Mouse (Mus musculus): ENCODE data around the gene Rfxap. TPM values are rescaled to one million over a fixed set of nuclear protein-coding genes. Genes with fewer than 3 reads are reported as not detected.

Rfxap gene
- polyA plus RNA-seq, 1 experiment: 20.8 TPM

- no peak for TF ChIP-seq POLR2A (IDR thresholded peaks at IDR 0.05; ENCODE audit: control insufficient read depth, low read depth, low read length)
- TF ChIP-seq CTCF (IDR thresholded peaks at IDR 0.05; ENCODE audit: control insufficient read depth, insufficient read depth, insufficient replicate concordance, low read depth, low read length): no peak
- H3K27me3 ChIP-seq (ENCODE audit: control insufficient read depth, insufficient read depth, low read length): no peaks in the 10 kb centered on the region
- H3K36me3 ChIP-seq (ENCODE audit: control insufficient read depth, insufficient read depth, low read length): no peaks in the 10 kb centered on the region
- H3K4me1 ChIP-seq (ENCODE audit: control insufficient read depth, insufficient read depth, low read length): peaks cover 8% of the 10 kb centered on the region
- no peak overlapping the region for H3K4me3 ChIP-seq (ENCODE audit: control insufficient read depth, low read depth, low read length)
- no peak overlapping the region for H3K27ac ChIP-seq (ENCODE audit: control insufficient read depth, insufficient read depth, low read depth, low read length)
Measured at GRCm38 (mm10) chr3:54791822-54792677, 15.5 kb downstream of the Rfxap start.

- no peak overlapping the region for H3K27ac ChIP-seq (ENCODE audit: control insufficient read depth, insufficient read depth, low read depth, low read length)
- TF ChIP-seq POLR2A (IDR thresholded peaks at IDR 0.05; ENCODE audit: control insufficient read depth, low read depth, low read length): no peak
- no peak for TF ChIP-seq CTCF (IDR thresholded peaks at IDR 0.05; ENCODE audit: control insufficient read depth, insufficient read depth, insufficient replicate concordance, low read depth, low read length)
Measured at GRCm38 (mm10) chr3:54790601-54791000, 17.0 kb downstream of the Rfxap start.

DNA sequence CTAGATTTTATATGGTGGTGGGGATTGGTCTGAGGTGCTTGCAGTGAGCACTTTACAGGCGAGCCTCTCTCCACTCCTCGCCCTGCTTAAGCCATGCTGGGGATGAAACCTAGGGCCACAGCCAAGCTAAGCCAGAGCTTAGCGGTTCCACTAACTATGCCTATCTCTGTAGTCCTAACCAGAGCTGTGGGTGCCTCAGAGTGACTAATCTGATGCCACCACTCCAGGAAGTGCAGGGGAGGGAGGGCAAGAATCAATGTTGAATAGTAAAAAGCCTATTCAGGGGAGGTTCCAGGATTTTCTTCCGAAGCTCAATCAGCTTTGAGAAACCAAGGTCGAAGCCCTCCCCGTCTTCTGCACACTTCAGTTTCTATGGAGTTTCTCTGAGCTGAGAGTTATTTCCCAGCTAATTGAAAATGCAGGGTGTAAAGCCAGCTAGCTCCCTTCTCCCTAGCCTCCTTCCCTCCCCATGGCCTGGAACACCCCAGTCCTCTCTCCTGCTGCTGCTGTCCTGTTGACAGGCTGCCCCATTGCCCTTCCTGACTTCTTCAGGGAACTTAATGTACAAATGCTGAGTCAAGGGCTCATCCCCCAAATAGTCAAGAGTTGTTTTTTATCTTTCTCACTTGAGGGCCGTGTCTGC is 31.5 kb downstream of the Rfxap start:
- TF ChIP-seq POLR2A (IDR thresholded peaks at IDR 0.05; ENCODE audit: control insufficient read depth, low read depth, low read length): no peak
- TF ChIP-seq CTCF (IDR thresholded peaks at IDR 0.05; ENCODE audit: control insufficient read depth, insufficient read depth, insufficient replicate concordance, low read depth, low read length): no peak
- Histone ChIP-seq H3K4me3 (ENCODE audit: control insufficient read depth, low read depth, low read length) (no peak overlapping the region), H3K4me1 (ENCODE audit: control insufficient read depth, insufficient read depth, low read length) (no peaks in the 10 kb centered on the region), H3K36me3 (ENCODE audit: control insufficient read depth, insufficient read depth, low read length) (no peaks in the 10 kb centered on the region), H3K27me3 (ENCODE audit: control insufficient read depth, insufficient read depth, low read length) (no peaks in the 10 kb centered on the region), H3K27ac (ENCODE audit: control insufficient read depth, insufficient read depth, low read depth, low read length) (no peak overlapping the region)

More at GRCm38 (mm10) chr3:54790601-54791000, 17.0 kb downstream of the Rfxap start:
- no peaks in the 10 kb centered on the region for H3K36me3 ChIP-seq (ENCODE audit: control insufficient read depth, insufficient read depth, low read length)
- no peak overlapping the region for H3K4me3 ChIP-seq (ENCODE audit: control insufficient read depth, low read depth, low read length)
- H3K4me1 ChIP-seq (ENCODE audit: control insufficient read depth, insufficient read depth, low read length): peaks cover 8% of the 10 kb centered on the region
- no peaks in the 10 kb centered on the region for H3K27me3 ChIP-seq (ENCODE audit: control insufficient read depth, insufficient read depth, low read length)

- TF ChIP-seq POLR2A (IDR thresholded peaks at IDR 0.05; ENCODE audit: control insufficient read depth, low read depth, low read length) (no peak), CTCF (IDR thresholded peaks at IDR 0.05; ENCODE audit: control insufficient read depth, insufficient read depth, insufficient replicate concordance, low read depth, low read length) (peak; percentile 88; the same call in 1 of the 2 replicates)
- Histone ChIP-seq H3K27ac (ENCODE audit: control insufficient read depth, insufficient read depth, low read depth, low read length) (no peak overlapping the region), H3K36me3 (ENCODE audit: control insufficient read depth, insufficient read depth, low read length) (no peaks in the 10 kb centered on the region), H3K4me1 (ENCODE audit: control insufficient read depth, insufficient read depth, low read length) (no peaks in the 10 kb centered on the region), H3K27me3 (ENCODE audit: control insufficient read depth, insufficient read depth, low read length) (no peaks in the 10 kb centered on the region), H3K4me3 (ENCODE audit: control insufficient read depth, low read depth, low read length) (no peak overlapping the region)
Measured at GRCm38 (mm10) chr3:54773613-54774012, 34.0 kb downstream of the Rfxap start.

DNA sequence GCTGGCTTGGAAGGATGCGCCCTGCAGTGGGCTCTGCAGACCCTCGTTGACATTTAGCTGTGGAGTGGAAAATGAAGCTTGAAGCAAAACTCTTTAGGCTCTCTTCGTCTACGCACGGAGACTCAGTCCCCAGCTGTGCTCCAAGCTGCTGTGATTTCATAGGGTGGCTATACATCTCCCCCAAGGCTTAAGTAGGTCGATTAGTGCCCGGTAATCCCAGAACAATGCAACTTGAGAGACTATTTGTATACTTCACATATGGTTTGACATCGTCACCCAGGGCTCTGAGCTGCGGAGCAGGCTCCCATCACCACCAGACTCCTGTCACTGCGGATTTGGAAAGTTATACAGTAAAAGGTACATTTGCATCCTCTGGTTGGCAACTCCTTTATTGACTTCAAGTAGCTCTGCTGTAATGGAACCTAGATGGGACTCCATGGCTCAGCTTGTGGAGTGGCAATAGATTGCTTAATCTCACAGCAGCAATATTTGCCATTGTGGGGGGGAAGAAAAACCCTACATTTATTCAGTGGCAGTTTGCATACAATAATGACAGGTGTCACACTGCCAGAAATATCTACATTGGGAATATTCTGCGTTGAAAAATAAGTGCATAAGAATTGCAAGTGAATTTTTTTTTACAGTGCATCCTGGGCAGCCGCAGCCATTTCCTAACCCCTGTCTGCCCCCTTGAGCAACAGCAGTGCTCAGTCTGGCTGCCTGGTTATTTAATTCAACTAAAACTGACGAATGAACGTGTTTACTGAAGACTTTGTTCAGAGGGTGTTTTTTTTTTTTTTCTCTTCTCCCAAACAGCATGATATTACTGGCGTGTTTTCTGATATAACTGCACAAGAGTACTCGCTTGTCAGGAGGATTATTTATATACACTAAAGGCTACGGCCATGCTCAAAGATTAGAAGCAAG is 38.0 kb downstream of the Rfxap start:
- H3K27me3 ChIP-seq (ENCODE audit: control insufficient read depth, insufficient read depth, low read length): no peaks in the 10 kb centered on the region
- no peak overlapping the region for H3K27ac ChIP-seq (ENCODE audit: control insufficient read depth, insufficient read depth, low read depth, low read length)
- H3K4me1 ChIP-seq (ENCODE audit: control insufficient read depth, insufficient read depth, low read length): peaks cover 5% of the 10 kb centered on the region; the same call in 1 of the 2 replicates
- H3K36me3 ChIP-seq (ENCODE audit: control insufficient read depth, insufficient read depth, low read length): no peaks in the 10 kb centered on the region
- H3K4me3 ChIP-seq (ENCODE audit: control insufficient read depth, low read depth, low read length): no peak overlapping the region
- TF ChIP-seq POLR2A (IDR thresholded peaks at IDR 0.05; ENCODE audit: control insufficient read depth, low read depth, low read length): no peak
- no peak for TF ChIP-seq CTCF (IDR thresholded peaks at IDR 0.05; ENCODE audit: control insufficient read depth, insufficient read depth, insufficient replicate concordance, low read depth, low read length)

DNA sequence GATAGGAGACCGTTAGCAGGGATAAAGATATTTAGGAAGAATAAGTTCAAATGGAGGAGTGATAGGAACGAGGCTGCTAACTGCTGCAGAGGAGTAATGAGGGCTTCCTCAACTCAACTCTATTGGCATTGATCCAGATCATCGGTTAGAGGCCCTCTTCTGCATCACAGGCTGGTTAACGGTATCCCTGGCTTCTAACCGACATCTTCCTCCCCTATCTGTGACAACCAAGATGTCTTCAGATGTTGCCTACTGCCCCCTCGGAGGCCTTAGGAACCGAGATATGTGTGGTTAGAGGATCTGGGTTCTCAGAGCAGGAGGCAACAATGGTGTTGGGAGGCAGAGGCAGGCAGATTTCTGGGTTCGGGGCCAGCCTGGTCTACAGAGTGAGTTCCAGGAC is 39.0 kb downstream of the Rfxap start:
- no peak for TF ChIP-seq CTCF (IDR thresholded peaks at IDR 0.05; ENCODE audit: control insufficient read depth, insufficient read depth, insufficient replicate concordance, low read depth, low read length)
- no peak for TF ChIP-seq POLR2A (IDR thresholded peaks at IDR 0.05; ENCODE audit: control insufficient read depth, low read depth, low read length)
- Histone ChIP-seq H3K4me1 (ENCODE audit: control insufficient read depth, insufficient read depth, low read length) (peaks cover 7% of the 10 kb centered on the region), H3K27ac (ENCODE audit: control insufficient read depth, insufficient read depth, low read depth, low read length) (no peak overlapping the region), H3K4me3 (ENCODE audit: control insufficient read depth, low read depth, low read length) (no peak overlapping the region), H3K27me3 (ENCODE audit: control insufficient read depth, insufficient read depth, low read length) (no peaks in the 10 kb centered on the region), H3K36me3 (ENCODE audit: control insufficient read depth, insufficient read depth, low read length) (no peaks in the 10 kb centered on the region)
